Mouse (Mus musculus): Measurements from ENCODE around the gene Wdr13.

The Wdr13 gene

DNA sequence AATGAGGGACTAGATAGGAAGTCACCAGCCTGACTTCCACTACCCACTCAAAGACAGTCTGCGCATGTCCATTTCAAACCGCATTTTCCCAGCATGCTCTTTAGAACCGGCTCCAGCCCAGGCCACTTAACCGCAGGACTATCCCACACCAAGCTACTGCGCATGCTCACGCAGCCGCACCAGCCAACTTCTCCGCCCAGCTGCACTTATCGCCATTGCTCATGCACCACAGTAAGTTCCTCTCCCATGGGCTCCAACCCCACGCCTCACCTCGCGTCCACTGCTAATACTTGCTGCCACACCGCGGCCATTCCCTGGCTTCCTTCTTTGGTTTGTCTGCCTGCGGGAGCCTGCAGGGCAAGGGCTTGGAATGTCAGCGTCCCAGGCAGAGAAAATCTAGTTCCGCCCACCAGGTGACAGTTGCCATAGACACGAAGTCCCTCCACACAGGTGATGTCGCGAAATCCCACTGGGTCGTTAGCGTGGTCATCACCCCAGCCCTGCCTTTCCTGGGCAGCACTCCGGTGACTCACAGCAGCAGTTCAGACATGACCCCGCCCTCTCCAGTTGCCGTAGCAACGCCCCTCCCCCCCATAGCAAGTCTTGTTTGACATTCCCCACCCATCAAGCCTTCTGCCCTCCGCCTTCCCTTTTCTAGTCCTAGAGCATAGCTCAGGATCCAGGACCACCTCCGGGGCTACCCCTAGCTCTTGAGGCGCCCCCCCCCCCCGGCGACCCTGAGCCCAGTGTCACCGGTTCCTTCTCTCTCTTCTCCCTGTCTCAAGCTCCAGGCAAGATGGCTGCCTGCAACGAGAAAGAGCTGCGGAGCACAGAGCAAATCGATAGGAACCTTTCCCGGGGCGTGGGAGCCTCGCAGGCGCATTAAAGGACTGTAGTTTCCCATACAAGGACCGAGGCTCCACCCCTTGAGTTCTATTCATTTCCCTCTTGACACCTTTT is at the start of gene Wdr13:
TSS of gene Wdr13 (minus strand) at position 876 of the 960 bp plus-strand sequence.
- peak; percentile 92 to 95 for DNase-seq

DNA sequence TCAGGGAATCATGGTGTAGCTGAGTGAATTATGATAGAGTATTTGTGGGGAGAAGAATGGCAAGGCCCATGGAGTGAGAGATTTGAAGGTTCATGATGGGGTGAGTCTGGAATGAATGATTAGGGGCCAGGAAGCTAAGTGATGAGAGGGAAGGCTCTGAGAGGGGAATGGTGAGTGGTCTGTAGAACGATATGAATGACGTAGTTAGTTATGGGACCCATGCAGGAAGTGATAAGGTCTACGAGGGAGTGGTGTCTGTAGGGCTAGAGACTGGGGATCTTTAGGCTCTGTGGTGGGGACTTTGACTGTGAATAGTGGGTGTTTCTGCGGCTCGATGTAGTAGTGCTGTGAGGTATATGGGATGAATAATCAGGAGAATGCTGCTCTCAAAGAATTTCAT is 47.0 kb upstream of the Wdr13 start:
- no peak for DNase-seq

GRCm38 (mm10) chrX:8178871-8179270 is 46.2 kb upstream of the Wdr13 start:
- no peak for DNase-seq

DNA sequence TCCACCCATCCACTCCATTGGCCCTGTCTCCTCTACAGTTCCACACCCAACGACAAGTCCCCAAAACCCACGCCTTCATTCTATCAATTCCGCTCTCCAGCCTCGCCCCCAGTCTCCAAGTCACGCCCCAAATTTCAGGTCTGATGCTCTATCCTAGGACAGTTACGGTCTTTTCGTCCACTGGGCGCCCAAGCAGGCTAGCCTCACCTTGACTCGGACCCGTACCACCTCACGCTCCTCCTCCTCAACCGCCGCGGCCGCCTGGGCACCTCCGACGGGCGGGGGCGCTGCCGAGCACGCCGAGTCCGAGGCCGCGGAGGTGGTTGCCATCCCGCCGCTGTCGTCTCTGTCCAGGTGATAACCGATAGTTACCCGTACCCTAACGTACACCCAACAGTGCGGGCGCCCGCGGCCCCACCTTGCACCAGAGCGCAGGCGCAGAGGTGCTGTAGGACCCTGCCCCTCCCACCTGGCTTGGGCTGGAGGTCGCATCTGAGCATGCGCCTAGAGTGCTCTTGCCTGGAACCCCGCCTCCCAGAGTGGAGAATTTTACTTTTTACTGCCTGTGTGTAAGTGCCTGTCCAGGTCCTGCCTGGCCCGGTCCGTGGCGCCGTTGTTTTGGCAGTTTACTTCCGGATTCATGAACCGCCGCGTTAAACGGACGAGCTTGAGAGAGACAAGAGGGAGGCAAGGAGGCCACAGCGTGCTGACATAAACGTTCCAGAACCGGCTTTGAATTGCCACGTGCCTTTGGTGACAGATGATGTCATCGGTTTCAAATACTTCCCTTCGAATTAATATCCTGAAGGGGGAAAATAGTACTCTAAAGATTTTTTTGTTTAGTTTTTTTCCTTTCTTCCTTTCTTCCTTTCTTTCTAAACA is 43.1 kb upstream of the Wdr13 start, which contains the start of gene Tbc1d25:
TSS of gene Tbc1d25 (minus strand) at position 678 of the 882 bp plus-strand sequence.
- peak; percentile 85 to 90 for DNase-seq

- no peak for DNase-seq
These were observed 42.4 kb upstream of the Wdr13 start for GRCm38 (mm10) chrX:8175169-8175503.

- DNase-seq = no peak
These were observed 35.3 kb upstream of the Wdr13 start for GRCm38 (mm10) chrX:8167716-8168647.

- no peak for DNase-seq
These were observed 31.8 kb upstream of the Wdr13 start for GRCm38 (mm10) chrX:8164471-8164870.

DNA sequence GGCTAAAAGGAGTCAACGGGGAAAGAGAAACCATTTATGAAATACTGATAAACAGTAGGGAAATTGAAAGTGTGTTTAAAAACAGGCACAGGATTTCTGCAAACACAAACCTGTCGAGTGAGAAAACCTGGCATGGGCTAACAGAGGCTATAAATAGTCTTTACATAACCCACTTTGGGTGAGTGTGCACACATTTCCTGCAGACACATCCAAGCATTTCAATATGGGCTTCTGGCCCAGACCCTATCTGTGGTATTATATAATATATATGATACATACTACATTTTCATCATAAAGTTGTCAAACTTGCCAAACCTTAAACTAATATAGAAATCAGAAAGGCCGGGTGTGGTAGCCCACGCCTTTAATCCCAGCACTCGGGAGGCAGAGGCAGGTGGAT is 30.4 kb upstream of the Wdr13 start:
- no peak for DNase-seq

- DNase-seq = peak; percentile 89 to 92
These were observed 12.7 kb upstream of the Wdr13 start, which contains the start of gene Rbm3 for GRCm38 (mm10) chrX:8145153-8145991. TSS of gene Rbm3 (minus strand) at chrX:8145880.

- DNase-seq = no peak
These were observed 11.1 kb upstream of the Wdr13 start for GRCm38 (mm10) chrX:8143750-8144149.

DNA sequence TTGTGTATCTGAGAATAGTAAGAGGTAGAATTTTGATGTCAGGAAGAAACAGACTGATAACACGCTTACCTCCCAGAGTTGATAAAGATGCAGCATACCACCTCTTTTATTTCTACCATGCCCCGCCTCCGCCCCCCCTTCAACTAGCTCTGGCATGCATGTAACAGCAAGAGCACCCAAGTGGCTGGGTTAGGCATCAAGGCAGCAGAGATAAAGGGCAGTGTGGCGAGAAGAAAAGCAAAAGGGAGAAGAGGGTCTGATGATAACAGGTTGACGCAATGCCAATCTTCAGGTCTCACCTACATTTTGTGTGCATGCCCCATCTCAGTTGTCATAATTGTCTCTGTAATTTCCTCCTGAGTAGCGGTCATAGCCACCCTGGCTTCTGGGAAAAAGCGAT is 10.3 kb upstream of the Wdr13 start:
- no peak for DNase-seq

- no peak for DNase-seq
These were observed 8.4 kb upstream of the Wdr13 start for GRCm38 (mm10) chrX:8141058-8141457.

GRCm38 (mm10) chrX:8140446-8140845 is 7.8 kb upstream of the Wdr13 start:
- DNase-seq = no peak

GRCm38 (mm10) chrX:8139480-8139879 is 6.8 kb upstream of the Wdr13 start:
- no peak for DNase-seq

DNA sequence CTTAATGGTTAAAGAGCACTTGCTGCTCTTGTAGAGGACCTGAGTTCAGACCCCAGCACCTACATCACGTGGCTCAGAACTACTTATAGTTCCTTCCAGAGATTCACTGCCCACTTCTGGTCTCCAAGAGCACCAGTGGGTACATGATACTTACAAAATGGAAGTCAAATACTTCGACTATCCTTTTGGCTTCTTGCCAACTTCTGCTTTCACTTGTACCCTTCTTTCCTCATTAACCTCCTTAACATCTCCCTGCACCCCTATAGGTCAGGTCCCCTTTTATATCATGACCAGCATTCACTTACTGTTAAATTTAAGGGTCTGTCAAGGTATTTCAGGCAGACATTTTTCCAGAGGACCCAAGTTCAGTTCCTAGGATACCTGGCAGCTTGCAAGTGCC is 3.2 kb upstream of the Wdr13 start:
- no peak for DNase-seq

GRCm38 (mm10) chrX:8131393-8131792 is 1.3 kb downstream of the Wdr13 start:
- DNase-seq = no peak

DNA sequence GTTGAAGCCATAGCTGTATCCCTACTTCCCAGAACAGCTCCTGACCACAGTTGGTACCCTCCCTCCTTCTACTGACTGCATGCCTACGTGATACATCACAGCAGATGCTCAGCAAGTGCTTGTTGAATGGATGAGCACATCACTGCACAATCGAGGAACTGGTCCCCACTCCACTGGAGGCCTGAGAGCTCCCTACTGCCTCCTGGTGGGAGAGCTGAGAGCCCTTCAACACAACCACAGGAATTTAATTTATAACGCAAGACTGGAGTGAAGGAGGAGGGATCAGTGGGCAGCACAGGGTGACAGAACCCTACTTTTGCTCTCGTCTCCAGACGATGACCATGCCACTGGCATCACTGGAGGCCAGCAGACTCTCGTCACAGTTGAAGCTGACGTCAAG is 7.5 kb downstream of the Wdr13 start:
- DNase-seq = peak in 1 of 2 experiments; percentile 27

GRCm38 (mm10) chrX:8123821-8124470 is 8.7 kb downstream of the Wdr13 start:
- no peak for DNase-seq

GRCm38 (mm10) chrX:8117264-8117663 is 15.4 kb downstream of the Wdr13 start:
- no peak for DNase-seq

GRCm38 (mm10) chrX:8115275-8115674 is 17.4 kb downstream of the Wdr13 start:
- DNase-seq = no peak

DNA sequence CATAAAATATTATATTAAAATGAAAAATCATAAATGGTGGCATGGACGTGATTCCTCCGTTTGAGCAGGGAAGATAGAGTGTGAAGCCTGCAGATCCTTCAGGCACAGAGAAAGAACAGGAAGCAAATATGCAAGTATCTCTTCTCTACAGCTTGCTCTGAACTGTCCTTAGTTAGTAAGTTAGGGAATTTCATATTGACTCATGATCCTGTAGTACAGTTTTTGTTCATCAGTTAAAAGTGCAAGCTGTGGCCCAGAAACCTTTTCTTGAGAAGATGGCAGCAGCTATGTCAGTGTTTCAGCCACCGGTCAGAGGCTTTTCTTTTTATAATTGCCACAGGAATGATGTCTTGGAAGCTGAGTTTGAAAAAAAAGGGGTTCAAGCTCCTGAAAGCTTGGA is 27.7 kb downstream of the Wdr13 start:
- no peak for DNase-seq

All from lung, postnatal 4 days (tissue).